Mouse (Mus musculus) embryonic facial prominence, embryonic 15.5 days (tissue): ENCODE measurements around the gene Smg6. TPM values are rescaled to one million over a fixed set of nuclear protein-coding genes. Genes with fewer than 3 reads are reported as not detected.

Source experiments
- ATAC-seq: fragments of 200-750 bp; cut with Nextera tagmentation; 2 replicates; pipeline ENCODE4 v1.8.0; 2017; ENCODE audit warnings: low read depth, moderate TSS enrichment; ENCODE audit not compliant: insufficient number of reproducible peaks, low FRiP score, low TSS enrichment
- H3K27ac ChIP-seq: fragments of 300-500 bp; sonication (generic); replicated peaks from 2 replicates; pipeline ENCODE4 v1.5.1; 2015; ENCODE audit warnings: mild to moderate bottlenecking, inconsistent platforms
- H3K27me3 ChIP-seq: fragments of 300-500 bp; sonication (generic); 2 replicates; pipeline ENCODE4 v1.6.1; 2015; ENCODE audit warnings: inconsistent platforms
- H3K36me3 ChIP-seq: fragments of 300-500 bp; sonication (generic); 2 replicates; pipeline ENCODE4 v1.6.1; 2015; ENCODE audit warnings: mild to moderate bottlenecking, inconsistent platforms
- H3K4me1 ChIP-seq: fragments of 300-500 bp; sonication (generic); 2 replicates; pipeline ENCODE4 v1.6.1; 2015; ENCODE audit warnings: inconsistent platforms
- H3K4me2 ChIP-seq: fragments of 300-500 bp; sonication (generic); replicated peaks from 2 replicates; pipeline ENCODE4 v1.6.1; 2015; ENCODE audit warnings: mild to moderate bottlenecking, inconsistent platforms
- H3K4me3 ChIP-seq: fragments of 300-500 bp; sonication (generic); replicated peaks from 2 replicates; pipeline ENCODE4 v1.5.1; 2015; ENCODE audit warnings: mild to moderate bottlenecking, inconsistent platforms
- H3K9ac ChIP-seq: fragments of 300-500 bp; sonication (generic); 2 replicates; pipeline ENCODE4 v1.6.1; 2015; ENCODE audit warnings: inconsistent platforms
- H3K9me3 ChIP-seq: fragments of 300-500 bp; sonication (generic); replicated peaks from 2 replicates; pipeline ENCODE4 v1.6.1; 2016; ENCODE audit warnings: inconsistent platforms
- WGBS: fragments of 180-500 bp; shearing (Covaris S2); methylation state at CpG from one replicate; pipeline ENCODE4 v1.1.7; 2015; 5-methylcytosine and 5-hydroxymethylcytosine counted together
- polyA plus RNA-seq: library from polyadenylated mRNA; unstranded; fragments of >200 nt; fragmentation: Nextera tagmentation; extraction: Ambion mirVana; gene quantifications from 2 replicates; pipeline ENCODE4 v1.2.1, GENCODE M21; 2015

Gene Smg6
- polyA plus RNA-seq, 1 experiment from 2014 or later, result 18.1 TPM

DNA sequence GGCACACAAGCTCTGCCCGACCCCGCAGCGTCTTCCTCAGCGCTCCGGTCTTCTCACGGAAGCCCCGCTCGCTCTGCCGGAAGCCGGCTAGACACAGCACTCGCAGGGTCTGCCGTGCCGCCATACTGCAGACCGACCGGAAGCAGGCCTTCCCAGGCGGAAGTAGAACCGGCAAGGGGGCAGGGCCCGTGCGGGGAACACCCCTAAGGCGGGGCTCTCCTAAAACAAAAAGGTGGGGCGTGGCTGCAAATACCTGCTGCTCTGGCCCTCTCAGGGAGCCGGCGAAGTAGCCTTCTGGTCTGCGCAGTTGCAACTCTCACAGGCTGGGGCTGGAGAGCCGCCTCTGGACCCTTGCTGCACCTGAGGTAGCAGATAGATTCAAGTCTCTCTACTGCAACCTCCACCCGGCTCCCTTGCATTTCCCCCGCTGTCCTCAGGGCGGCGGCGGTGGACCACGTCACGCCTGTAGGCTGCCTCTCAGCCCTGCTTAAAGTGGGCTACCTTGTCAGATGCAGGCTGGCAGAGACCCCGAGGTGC, 253.1 kb downstream of the Smg6 start, which contains the start of gene Ovca2:
Gene Ovca2, minus strand, starts transcription at position 164 of the 537 bp plus-strand sequence.
- Histone ChIP-seq H3K4me2 (peak within 1 kb of the TSS; percentile 71), H3K9me3 (no peaks in the 10 kb centered on the region)
- ATAC-seq, result peak; percentile 94

DNA sequence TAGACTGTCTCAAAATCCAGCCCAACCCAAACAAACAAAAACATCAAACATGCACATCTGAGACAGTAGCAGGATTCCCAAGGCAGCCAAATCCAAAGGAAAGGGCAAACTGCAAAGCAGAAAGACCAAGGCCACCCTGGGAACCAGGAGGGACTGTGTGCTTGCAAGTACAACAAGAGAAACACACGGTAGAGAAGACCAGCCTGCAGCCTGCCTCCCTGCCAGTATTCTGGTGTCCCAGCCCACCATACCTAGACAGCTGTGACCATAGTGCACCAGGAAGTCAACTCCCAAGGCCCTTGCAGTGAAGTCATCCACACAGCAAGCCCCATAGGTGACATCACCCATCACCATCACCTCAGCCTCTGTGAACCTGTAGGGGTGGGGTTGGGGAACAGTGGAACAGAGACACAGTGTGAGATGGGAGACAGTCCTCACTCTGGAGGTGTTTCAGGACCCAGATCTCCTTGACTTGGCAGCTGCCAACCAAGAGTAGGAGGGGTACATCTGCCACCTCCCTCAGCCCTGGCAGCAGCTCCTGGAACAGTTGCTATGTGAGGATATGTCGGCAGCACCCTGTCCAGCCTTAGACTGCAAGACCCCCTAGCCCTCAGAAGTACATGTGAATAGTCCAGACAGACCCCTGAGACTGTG, 258.4 kb downstream of the Smg6 start:
- no peak overlapping the region for H3K9ac ChIP-seq
- H3K4me2 ChIP-seq, result no peak overlapping the region
- ATAC-seq, result no peak
- H3K36me3 ChIP-seq, result peaks cover 41% of the 10 kb centered on the region
- no peak overlapping the region for H3K4me3 ChIP-seq
- 81% methylated on average over 2 of the region's 2 CpGs for WGBS
- peaks cover 6% of the 10 kb centered on the region for H3K4me1 ChIP-seq
- H3K9me3 ChIP-seq, result no peaks in the 10 kb centered on the region
- H3K27ac ChIP-seq, result no peak overlapping the region
- no peaks in the 10 kb centered on the region for H3K27me3 ChIP-seq

More for the DNA sequence above, 253.1 kb downstream of the Smg6 start, which contains the start of gene Ovca2:
- Histone ChIP-seq H3K27me3 (peaks cover 6% of the 10 kb centered on the region; the same call in 1 of the 2 replicates), H3K27ac (peak within 1 kb of the TSS; percentile 82), H3K4me1 (peaks cover 18% of the 10 kb centered on the region), H3K9ac (peak within 1 kb of the TSS; percentile 53), H3K4me3 (peak within 1 kb of the TSS; percentile 59), H3K36me3 (peaks cover 48% of the 10 kb centered on the region)
- WGBS, result under 1% methylated on average over 33 of the region's 33 CpGs

DNA sequence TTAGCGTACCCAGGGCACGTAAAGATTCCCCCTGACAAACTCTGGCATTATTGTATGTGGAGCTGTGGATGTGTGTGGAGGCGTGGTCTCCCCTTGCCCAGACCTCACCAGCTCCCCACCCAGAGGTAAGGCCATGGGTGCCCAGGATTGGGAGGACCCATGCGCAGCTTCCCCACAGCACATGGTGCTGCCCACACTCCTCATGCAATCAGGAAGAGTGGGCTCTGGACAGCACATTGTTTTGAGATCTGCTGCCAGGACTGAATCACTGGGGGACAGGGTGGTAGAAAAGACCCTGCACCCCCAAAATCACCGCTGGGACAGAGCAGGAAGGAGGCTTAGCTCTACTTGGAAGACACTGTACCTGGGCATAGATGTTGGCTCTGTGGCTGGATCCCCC, 258.9 kb downstream of the Smg6 start:
- Histone ChIP-seq H3K9me3 (no peaks in the 10 kb centered on the region), H3K4me3 (no peak overlapping the region), H3K4me1 (peaks cover 10% of the 10 kb centered on the region), H3K9ac (no peak overlapping the region), H3K27ac (no peak overlapping the region; the same call in 1 of the 2 replicates), H3K36me3 (peaks cover 41% of the 10 kb centered on the region), H3K4me2 (no peak overlapping the region), H3K27me3 (no peaks in the 10 kb centered on the region)
- ATAC-seq, result 0 out of 2 replicates have a peak, but pooled peaks have one; percentile 35
- 89% methylated on average over 5 of the region's 5 CpGs for WGBS

DNA sequence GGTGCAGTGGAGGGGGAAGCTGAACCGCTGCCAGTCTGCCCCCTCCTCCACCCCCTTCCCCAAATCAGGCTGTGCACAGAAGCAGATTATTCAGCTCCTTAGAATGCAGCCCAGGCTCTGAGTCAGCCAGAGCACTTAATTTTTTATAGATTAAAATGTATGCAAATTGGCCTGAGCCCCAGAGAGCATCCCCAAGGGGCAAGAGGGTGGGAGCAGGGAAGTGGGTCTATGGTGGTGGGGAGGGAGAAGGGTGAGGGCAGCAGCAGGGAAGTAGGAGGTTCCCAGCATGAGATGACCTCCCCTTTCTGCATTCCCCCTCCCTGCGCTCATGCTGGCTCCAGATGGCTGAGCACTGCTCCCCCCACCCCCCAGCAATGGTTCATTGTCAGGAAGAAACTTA, 259.4 kb downstream of the Smg6 start:
- H3K9ac ChIP-seq, result no peak overlapping the region
- no peak overlapping the region; the same call in 1 of the 2 replicates for H3K27ac ChIP-seq
- no peak overlapping the region for H3K4me3 ChIP-seq
- ATAC-seq, result no peak
- WGBS, result 74% methylated on average over 2 of the region's 2 CpGs
- H3K9me3 ChIP-seq, result no peaks in the 10 kb centered on the region
- no peak overlapping the region for H3K4me2 ChIP-seq
- H3K36me3 ChIP-seq, result peaks cover 41% of the 10 kb centered on the region
- no peaks in the 10 kb centered on the region for H3K27me3 ChIP-seq
- H3K4me1 ChIP-seq, result peaks cover 13% of the 10 kb centered on the region

DNA sequence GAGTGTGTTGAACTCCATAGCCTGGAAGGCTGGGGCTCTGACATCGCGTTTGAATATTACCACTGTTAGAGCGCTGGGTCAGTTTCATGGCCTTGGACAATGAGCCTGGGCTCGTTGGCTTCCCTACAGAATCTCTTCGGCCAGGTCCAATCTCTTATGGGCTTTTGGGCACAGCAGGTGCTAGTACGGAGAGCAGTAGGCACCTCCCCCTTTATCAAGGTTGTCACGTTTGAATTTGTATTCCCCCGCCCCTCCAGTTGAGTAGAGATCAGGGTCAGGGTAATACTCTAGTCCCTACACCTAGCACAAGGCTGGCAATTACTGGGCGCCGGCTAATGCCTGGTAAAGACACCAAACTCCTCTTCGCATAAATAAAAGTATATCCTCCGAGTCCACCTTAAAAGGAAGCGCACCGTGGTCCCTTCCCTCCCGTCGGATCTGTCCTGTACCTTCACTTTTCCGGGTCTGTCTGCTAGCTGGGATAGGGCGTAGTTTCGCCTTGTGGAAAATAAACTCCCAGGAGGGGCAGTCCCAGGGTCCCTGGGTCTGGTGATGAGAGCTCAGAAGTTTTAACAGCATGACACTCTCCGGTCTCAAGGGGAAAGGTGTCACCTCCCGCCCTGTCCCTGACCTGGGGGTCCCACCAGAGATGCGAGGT, 264.2 kb downstream of the Smg6 start:
- peaks cover 37% of the 10 kb centered on the region for H3K27me3 ChIP-seq
- no peak for ATAC-seq
- H3K36me3 ChIP-seq, result no peaks in the 10 kb centered on the region
- H3K4me3 ChIP-seq, result peak overlapping the region; percentile 91
- H3K4me1 ChIP-seq, result peaks cover 52% of the 10 kb centered on the region
- 1% methylated on average over 22 of the region's 22 CpGs for WGBS
- peak overlapping the region; percentile 54 for H3K9ac ChIP-seq
- H3K27ac ChIP-seq, result no peak overlapping the region
- no peaks in the 10 kb centered on the region for H3K9me3 ChIP-seq
- H3K4me2 ChIP-seq, result peak overlapping the region; percentile 85

DNA sequence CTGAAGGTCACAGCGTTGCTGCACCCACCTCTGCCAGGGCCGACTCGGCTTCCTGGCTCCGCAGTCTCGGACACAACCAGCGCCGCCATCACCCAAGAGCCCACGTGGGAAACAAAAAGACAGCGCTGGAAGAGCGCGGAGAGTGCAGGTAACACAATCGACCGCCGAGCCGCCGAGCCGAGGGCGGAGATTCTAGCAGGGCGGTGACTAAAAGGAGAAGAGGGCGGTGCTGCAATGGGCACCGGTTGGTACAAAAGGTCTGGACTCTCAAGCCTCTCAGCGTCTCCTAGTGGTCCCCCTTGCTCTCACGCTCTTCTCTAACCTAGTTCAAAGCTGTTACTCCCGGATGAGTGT, 264.7 kb downstream of the Smg6 start:
- peaks cover 56% of the 10 kb centered on the region for H3K4me1 ChIP-seq
- 0 out of 2 replicates have a peak overlapping the region, but pooled peaks have one; percentile 23 for H3K27ac ChIP-seq
- peaks cover 42% of the 10 kb centered on the region for H3K27me3 ChIP-seq
- peak overlapping the region; percentile 54 for H3K9ac ChIP-seq
- under 1% methylated on average over 24 of the region's 24 CpGs for WGBS
- peak overlapping the region; percentile 91 for H3K4me3 ChIP-seq
- no peaks in the 10 kb centered on the region for H3K9me3 ChIP-seq
- H3K36me3 ChIP-seq, result no peaks in the 10 kb centered on the region
- peak; percentile 70 for ATAC-seq
- peak overlapping the region; percentile 85 for H3K4me2 ChIP-seq

DNA sequence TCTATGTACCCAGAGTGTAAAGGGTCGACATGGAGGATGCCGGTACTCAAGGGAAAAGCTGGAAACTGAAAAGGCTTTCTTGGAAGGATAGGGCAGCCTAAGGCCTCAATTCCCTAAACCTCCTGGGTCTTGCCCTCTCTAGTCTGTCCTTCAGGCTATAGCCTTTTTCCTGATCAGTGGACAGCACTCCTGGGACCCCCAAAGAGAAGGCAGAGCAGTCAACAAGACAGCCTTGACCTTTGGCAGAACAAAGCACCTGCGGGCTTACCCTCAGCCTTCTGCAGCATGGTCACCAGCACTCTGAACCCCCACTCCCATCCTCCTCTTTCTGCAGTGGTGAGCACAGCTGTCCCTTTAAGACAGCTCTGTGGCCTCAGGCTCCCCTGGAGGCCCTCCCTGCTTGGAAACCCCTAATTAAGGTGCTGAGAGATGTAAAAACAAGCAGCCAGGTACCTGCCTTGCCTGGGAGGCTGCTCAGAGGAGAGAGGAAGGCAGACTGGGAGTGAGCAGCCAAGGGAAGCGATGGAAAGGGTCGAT, 265.4 kb downstream of the Smg6 start, which contains the start of gene Dph1:
Gene Dph1, minus strand, starts transcription at position 337 of the 537 bp plus-strand sequence.
- H3K9ac ChIP-seq, result peak within 1 kb of the TSS; percentile 54
- H3K27ac ChIP-seq, result 0 out of 2 replicates have a peak within 1 kb of the TSS, but pooled peaks have one; percentile 23
- WGBS, result 38% methylated on average over 5 of the region's 5 CpGs
- no peak for ATAC-seq
- no peaks in the 10 kb centered on the region for H3K9me3 ChIP-seq
- no peaks in the 10 kb centered on the region for H3K36me3 ChIP-seq
- peak within 1 kb of the TSS; percentile 85 for H3K4me2 ChIP-seq
- peaks cover 62% of the 10 kb centered on the region for H3K4me1 ChIP-seq
- peak within 1 kb of the TSS; percentile 91 for H3K4me3 ChIP-seq
- H3K27me3 ChIP-seq, result peaks cover 49% of the 10 kb centered on the region

DNA sequence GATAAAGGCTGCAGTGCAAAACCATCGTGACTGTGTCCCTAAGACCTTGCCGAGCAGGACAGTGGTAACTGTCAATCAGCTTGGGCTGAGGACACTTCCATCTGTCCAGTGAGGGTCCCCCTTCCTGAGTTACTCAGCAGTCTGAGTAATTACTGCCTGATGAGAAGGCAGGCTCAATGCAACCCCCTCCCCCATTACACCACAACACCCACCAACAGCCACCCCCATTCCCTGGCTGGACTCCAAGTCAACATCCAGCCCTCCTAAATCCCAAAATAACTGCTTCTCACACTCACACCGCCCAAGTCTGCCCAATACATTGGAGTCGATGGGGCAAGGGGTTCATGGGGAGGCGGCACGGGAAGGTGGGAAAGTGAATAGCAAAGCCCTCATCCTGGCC, 266.2 kb downstream of the Smg6 start:
- no peak overlapping the region for H3K4me3 ChIP-seq
- H3K4me1 ChIP-seq, result peaks cover 66% of the 10 kb centered on the region
- no peaks in the 10 kb centered on the region for H3K9me3 ChIP-seq
- no peak for ATAC-seq
- H3K4me2 ChIP-seq, result no peak overlapping the region
- H3K27ac ChIP-seq, result no peak overlapping the region
- H3K9ac ChIP-seq, result no peak overlapping the region
- H3K36me3 ChIP-seq, result no peaks in the 10 kb centered on the region
- 47% methylated on average over 6 of the region's 6 CpGs for WGBS
- peaks cover 57% of the 10 kb centered on the region for H3K27me3 ChIP-seq

DNA sequence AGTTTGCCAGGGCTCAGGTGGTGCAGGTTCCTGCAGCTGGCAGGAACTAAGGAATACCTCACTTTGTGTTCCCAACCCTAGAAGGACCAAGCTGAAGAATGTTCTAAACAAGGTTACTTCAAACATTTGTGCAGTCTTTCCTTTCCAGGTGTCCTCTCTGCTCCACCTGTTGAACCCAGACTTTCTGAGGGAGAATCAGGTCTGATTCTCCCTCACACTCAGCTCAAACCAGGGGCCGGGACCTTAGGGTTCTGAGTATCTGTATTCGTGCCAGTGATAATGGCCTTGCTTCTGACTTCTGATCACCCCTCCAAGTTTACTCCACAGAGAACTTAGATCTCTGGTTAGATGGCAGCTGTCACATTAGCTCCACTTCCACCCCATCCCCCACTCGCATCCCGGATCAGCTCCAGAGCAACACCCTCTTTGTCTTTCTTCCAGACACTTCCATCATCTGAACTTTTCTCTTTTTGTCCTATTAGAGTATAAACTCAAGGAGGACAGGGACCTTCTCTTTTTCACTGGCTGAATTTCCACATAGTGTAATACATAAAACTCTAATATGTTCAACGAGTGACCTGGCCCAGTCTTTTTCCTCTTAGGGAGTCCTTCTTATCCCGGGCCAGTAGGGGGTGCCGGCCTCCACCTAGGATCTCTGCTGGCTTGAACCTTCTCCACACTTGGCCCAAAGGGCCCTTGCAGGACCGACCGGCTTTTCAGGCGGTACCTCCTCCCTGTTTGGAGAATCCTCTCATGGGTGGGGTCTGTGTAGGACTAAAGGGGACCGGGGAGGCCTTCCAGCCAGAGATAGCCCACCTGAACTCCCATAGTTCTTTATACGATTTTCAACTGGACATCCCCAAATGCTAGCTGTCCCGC, 267.0 kb downstream of the Smg6 start:
- H3K4me1 ChIP-seq, result peaks cover 66% of the 10 kb centered on the region
- H3K9me3 ChIP-seq, result no peaks in the 10 kb centered on the region
- peak overlapping the region; percentile 62 for H3K4me3 ChIP-seq
- 0 out of 2 replicates have a peak, but pooled peaks have one; percentile 35 for ATAC-seq
- H3K27me3 ChIP-seq, result peaks cover 63% of the 10 kb centered on the region
- H3K9ac ChIP-seq, result 0 out of 2 replicates have a peak overlapping the region, but pooled peaks have one; percentile 48
- peak overlapping the region; percentile 93 for H3K4me2 ChIP-seq
- H3K36me3 ChIP-seq, result no peaks in the 10 kb centered on the region
- no peak overlapping the region for H3K27ac ChIP-seq
- 22% methylated on average over 13 of the region's 13 CpGs for WGBS

DNA sequence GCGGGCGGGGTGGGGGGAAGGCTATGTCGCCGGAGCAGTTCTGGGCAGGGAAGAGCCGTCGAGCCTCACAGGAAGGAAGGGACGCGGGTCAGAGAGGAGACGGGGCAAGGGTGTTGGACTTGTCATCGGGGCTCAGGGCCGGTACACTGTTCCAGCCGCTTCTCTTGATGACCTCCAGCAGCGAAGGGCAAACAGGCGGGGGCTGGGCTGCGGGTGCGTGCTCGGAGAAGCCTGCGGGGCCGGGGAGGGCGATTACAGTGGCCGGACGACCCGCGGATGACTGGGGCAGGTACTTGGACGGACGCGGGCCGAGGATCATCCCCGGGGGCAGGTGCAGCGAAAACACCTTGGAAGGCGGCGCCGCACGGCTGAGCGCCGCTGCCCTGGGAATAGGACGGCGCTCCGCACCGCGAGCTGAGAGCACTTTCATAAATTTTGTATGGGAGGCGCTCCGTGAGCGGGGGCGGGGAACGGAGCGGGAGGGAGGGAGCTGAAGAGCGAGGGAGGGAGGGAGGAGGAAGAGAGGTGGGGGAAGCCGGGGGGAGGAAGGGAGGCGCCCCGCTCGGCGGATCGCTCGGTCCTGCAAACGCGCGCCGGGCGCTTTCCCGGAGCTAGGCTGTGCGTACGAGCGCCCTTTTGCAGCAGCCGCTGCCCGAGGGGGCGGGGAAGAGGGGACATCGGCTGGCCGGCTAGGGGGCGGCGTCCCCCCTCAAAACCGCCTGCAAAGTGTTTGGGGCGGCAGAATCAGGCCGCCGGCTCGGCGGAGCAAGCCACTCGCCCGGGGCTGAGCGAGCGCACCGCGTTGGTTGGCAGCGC, 267.8 kb downstream of the Smg6 start, which contains the start of gene Rtn4rl1:
Gene Rtn4rl1, plus strand, starts transcription at position 528 of the 816 bp plus-strand sequence.
- ATAC-seq, result peak; percentile 30
- H3K9me3 ChIP-seq, result no peaks in the 10 kb centered on the region
- H3K27ac ChIP-seq, result peak within 1 kb of the TSS; percentile 65; the same call in 1 of the 2 replicates
- H3K4me3 ChIP-seq, result peak within 1 kb of the TSS; percentile 62
- H3K9ac ChIP-seq, result peak within 1 kb of the TSS; percentile 48
- H3K4me1 ChIP-seq, result peaks cover 66% of the 10 kb centered on the region
- H3K4me2 ChIP-seq, result peak within 1 kb of the TSS; percentile 93
- WGBS, result under 1% methylated on average over 63 of the region's 84 CpGs
- no peaks in the 10 kb centered on the region for H3K36me3 ChIP-seq
- peaks cover 70% of the 10 kb centered on the region for H3K27me3 ChIP-seq
